Mouse (Mus musculus) embryonic facial prominence, embryonic 14.5 days (tissue): ENCODE measurements at regions not wholly inside any gene's neighbourhood (a gene's known extent, or its start where the extent isn't known, plus 50 kb on each side); places are given as distances from the start of the nearest gene placed in this dataset.
"Not testable (repeated sequence)": the region's sequence is repeated elsewhere in the genome, so short reads cannot be mapped to it uniquely, and the experiment has no call there.

Experiments used
- ATAC-seq: fragments of 200-750 bp; cut with Nextera tagmentation; 2 replicates; pipeline ENCODE4 v1.8.0; 2017; ENCODE audit warnings: low read depth, moderate number of reproducible peaks, moderate TSS enrichment
- DNase-seq: peaks from one replicate; pipeline ENCODE4 v3.0.0-alpha.2; 2015; ENCODE audit warnings: low spot score
- H3K27ac ChIP-seq: fragments of 300-500 bp; sonication (generic); replicated peaks from 2 replicates; pipeline ENCODE4 v1.5.1; 2014; ENCODE audit warnings: low read depth, mild to moderate bottlenecking, low read length, moderate library complexity
- H3K27me3 ChIP-seq: fragments of 300-500 bp; sonication (generic); replicated peaks from 2 replicates; pipeline ENCODE4 v1.6.1; 2014; ENCODE audit warnings: low read length; ENCODE audit not compliant: control insufficient read depth, insufficient read depth
- H3K36me3 ChIP-seq: fragments of 300-500 bp; sonication (generic); 2 replicates; pipeline ENCODE4 v1.6.1; 2014; ENCODE audit warnings: low read length, mixed read lengths; ENCODE audit not compliant: control insufficient read depth, insufficient read depth
- H3K4me1 ChIP-seq: fragments of 300-500 bp; sonication (generic); 2 replicates; pipeline ENCODE4 v1.6.1; 2014; ENCODE audit warnings: antibody characterized with exemption, low read length; ENCODE audit not compliant: control insufficient read depth, insufficient read depth
- H3K4me2 ChIP-seq: fragments of 300-500 bp; sonication (generic); 2 replicates; pipeline ENCODE4 v1.6.1; 2014; ENCODE audit warnings: low read depth, mild to moderate bottlenecking, low read length, moderate library complexity, mixed read lengths
- H3K4me3 ChIP-seq: fragments of 300-500 bp; sonication (generic); 2 replicates; pipeline ENCODE4 v1.5.1; 2014; ENCODE audit warnings: low read depth, mild to moderate bottlenecking, low read length
- H3K9ac ChIP-seq: fragments of 300-500 bp; sonication (generic); 2 replicates; pipeline ENCODE4 v1.6.1; 2014; ENCODE audit warnings: low read depth, mild to moderate bottlenecking, low read length, moderate library complexity, mixed read lengths
- H3K9me3 ChIP-seq: fragments of 300-500 bp; sonication (generic); 2 replicates; pipeline ENCODE4 v1.6.1; 2016; ENCODE audit warnings: low read length; ENCODE audit not compliant: control insufficient read depth
- WGBS: fragments of 180-500 bp; shearing (Covaris S2); extraction: QIAGEN DNeasy Blood & Tissue Kit; methylation state at CpG from one replicate; pipeline ENCODE4 v1.1.7; 2014; 5-methylcytosine and 5-hydroxymethylcytosine counted together

DNA sequence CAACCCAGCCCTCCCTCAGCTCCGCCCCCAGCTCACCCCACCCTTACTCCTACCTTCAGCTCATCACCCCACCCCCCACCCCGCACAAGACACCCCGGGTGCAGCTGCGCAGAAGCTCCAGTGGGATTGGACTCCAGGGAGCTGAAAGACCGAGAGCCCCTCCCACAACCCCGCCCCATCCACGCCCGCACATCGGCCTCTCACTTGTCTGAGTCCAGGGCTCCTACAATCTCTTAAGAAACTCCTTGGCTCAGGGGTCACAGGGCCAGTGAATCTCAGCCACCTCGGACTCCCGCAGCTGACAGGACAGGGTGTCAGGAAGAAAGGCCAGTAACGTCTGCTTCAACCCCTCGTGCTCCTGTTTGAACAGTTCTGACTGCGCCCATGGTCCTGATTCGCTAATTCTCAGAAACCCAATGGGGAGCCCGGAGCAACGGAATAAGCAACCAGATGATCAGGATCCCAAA is 120.7 kb downstream of the Map1s start:
- not testable (repeated sequence) for H3K27ac ChIP-seq, H3K9me3 ChIP-seq, H3K36me3 ChIP-seq, H3K27me3 ChIP-seq, H3K4me1 ChIP-seq, H3K9ac ChIP-seq
- ATAC-seq, result peak; percentile 84
- H3K4me2 ChIP-seq, result peak overlapping the region; percentile 31
- WGBS, result 2% methylated on average over 17 of the region's 17 CpGs
- 0 out of 2 replicates have a peak overlapping the region, but pooled peaks have one; percentile 14 for H3K4me3 ChIP-seq
- DNase-seq, result peak; percentile 3

DNA sequence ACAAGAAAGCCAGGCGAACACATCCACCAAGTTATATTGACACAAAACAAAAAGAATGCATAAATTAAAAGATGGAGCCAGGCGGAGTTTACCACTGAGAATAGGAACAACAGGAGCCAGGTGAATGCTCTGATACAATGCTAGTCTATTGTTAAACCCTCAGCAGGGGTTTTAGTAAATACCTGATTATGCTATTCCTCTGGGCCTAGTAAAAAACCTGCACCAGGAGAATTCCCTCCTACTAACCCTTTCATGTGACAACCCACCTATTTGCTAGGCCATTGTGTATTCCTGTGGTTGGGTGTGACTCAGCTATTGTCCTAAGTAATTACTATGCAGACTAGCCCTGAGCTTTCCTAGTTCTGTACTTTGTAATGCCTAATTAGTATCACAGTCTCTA is 122.8 kb downstream of the Map1s start:
- H3K27ac ChIP-seq, DNase-seq, H3K4me2 ChIP-seq, H3K27me3 ChIP-seq, ATAC-seq, H3K9me3 ChIP-seq, H3K36me3 ChIP-seq, H3K4me3 ChIP-seq, H3K4me1 ChIP-seq, H3K9ac ChIP-seq: not testable (repeated sequence)
- 81% methylated on average over 2 of the region's 2 CpGs for WGBS
